Mouse (Mus musculus) thymus, adult 18-20 months (tissue): ENCODE data around the gene Ccdc18.
"Not testable (repeated sequence)": the region's sequence is repeated elsewhere in the genome, so short reads cannot be mapped to it uniquely, and the experiment has no call there.

Source experiments
- DNase-seq, 2 experiments: peaks; one replicate each; pipeline ENCODE4 v3.0.0; 2022; ENCODE audit warnings: mixed read lengths in 2 of 2

The Ccdc18 gene

GRCm38 (mm10) chr5:108262722-108263121 lies 130.0 kb downstream of the Ccdc18 start:
- no peak for DNase-seq

DNA sequence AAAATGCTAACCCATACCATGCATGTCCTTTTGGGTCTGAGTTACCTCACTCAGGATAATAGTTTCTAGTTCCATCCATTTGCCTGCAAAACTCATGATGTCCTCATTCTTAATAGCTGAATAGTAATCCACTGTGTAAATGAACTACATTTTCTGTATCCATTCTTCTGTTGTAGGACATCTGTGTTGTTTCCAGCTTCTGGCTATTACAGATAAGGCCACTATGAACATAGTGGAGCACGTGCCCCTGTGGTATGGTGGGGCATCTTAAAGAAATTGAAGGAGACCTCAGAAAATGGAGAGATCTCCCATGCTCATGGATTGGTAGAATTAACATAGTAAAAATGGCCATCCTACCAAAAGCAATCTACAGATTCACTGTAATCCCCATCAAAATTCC lies 131.1 kb downstream of the Ccdc18 start:
- DNase-seq, result not testable (repeated sequence)

- DNase-seq, result no peak
Measured at GRCm38 (mm10) chr5:108266990-108267389, 134.3 kb downstream of the Ccdc18 start.

DNA sequence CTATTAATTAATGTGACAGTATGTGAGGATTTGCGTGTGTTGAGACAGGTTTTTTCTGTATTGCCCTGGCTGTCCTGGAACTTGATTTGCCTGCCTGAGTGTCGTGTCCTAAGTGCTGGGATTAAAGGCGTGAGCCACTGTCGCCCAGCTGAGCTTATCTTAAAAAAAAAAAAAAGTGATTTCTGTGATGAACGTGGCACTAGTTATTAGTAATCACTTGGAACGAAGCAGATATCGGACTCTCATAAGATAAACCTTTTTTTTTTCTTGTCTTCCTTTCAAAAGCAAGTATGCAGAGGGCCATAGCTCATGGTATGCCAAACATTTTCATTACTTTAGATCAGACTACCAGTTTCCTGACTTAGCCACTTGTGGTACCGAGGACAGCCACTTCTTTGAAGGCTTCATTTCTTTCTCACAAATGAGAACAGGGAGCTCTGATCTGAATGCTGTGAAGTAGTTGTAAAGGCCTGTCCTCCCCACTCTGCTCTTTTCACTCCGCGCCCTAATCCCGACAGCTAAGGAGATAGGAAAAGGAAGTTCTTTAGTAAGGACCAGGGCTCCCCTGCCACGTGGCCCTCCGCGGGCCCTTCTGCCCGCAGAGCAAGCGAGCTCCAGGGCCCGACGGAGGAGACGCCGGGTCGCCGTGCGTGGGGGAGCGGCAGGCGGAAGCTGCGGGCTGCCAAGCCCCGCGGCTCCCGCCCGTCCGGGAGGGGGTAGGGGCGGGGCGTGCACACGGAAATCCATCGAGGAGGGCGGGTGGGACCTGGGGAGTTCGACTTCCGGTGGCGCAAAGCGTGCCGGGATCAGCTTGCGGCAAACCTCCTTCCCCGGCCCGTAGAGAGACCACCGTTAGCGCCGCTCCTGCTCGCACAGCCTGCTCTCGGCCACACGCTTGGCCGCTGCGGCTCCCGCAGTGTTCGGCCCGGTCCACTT lies 135.7 kb downstream of the Ccdc18 start, which contains the start of gene Dr1:
Dr1 (plus strand) TSS at position 771 of the 936 bp plus-strand sequence.
- peak; percentile 80 to 81 for DNase-seq

DNA sequence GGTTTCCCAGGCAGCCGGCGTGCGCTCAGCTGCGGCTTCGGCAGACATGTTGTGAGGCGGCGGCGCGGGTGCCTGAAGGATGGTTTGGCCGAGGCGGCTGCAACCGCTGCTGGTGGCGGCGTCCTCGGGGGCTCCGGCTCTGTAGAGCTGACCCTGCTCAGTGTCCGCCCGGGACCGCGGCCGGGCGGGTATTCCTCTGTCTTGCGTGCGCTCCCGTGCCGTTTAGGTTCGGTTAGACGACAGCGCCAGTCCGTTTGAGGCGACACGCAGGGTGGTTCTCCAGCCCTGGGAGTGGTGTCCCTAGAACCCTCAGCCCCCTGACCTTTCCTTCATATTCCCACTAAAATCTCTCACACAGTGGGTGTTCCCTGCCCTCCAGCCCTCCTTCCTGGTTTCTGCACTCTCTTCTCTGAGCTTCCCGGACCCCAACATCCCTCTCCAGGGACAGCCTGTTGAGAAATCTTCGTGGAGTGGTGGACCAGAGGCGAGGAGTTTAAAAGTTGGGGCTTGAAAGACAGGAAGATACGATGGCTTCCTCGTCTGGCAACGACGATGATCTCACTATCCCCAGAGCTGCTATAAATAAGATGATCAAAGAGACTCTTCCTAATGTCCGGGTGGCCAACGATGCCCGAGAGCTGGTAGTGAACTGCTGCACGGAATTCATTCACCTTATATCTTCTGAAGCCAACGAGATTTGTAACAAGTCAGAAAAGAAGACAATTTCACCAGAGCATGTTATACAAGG lies 136.6 kb downstream of the Ccdc18 start:
- DNase-seq, result no peak

DNA sequence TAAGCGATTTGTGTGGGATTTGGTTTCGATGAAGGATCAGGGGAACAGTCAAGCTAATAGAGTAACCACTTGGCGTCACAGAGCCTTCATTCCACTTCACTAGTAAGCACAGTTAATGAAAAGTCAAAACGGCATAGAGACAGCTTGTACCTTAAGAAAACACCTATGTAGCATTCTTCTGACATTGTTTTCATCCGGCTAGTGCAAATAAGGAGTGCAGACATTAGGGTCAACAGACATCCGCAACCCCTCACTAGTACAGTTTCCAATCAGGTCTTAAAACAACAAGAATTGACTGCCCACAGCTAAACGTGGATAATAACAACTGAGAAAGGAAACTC lies 137.1 kb downstream of the Ccdc18 start:
- no peak for DNase-seq

- DNase-seq, result no peak
Measured at GRCm38 (mm10) chr5:108270415-108270814, 137.7 kb downstream of the Ccdc18 start.

DNA sequence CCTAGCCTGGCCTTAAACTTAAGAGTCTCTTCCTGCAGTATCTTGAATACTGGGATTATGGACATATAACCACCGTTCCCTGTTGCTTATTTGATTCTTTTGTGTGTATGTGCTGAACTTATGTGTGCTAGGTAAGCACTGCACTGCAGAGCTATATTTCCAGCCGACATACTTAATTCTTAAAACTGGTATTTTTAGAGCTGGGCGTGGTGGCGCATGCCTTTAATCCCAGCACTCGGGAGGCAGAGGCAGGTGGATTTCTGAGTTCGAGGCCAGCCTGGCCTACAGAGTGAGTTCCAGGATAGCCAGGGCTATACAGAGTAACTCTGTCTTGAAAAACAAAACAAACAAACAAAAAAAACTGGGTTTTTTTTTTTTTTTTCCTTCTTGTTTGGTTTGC lies 138.7 kb downstream of the Ccdc18 start:
- DNase-seq, result not testable (repeated sequence)
